Mouse (Mus musculus) MEL-GATA-1-ER (cell line): ENCODE data around the gene Rps12-ps3.

ENCODE experiments used
- DNase-seq: peaks from one replicate; pipeline ENCODE4 v3.0.0-alpha.2; 2012; ENCODE audit warnings: low read depth; ENCODE audit errors: extremely low read depth

Gene Rps12-ps3

GRCm38 (mm10) chr19:59351151-59351889 is 29.2 kb downstream of the Rps12-ps3 start:
- DNase-seq, result no peak

DNA sequence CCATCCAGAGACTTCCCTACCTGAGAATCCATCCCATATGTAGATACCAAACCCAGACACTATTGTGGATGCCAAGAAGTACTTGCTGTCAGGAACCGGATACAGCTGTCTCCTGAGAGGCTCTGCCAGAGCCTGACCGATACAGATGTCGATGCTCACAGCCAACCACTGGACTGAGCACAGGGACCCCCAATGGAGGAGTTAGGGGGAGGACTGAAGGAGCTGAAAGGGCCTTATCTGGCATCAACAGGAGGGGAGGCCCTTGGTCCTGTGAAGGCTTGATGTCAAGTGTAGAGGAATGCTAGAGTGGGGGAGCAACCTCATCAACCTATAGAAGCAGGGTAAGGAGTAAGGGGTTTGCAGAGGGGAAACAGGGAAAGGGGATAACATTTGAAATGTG is 30.7 kb downstream of the Rps12-ps3 start:
- no peak for DNase-seq

DNA sequence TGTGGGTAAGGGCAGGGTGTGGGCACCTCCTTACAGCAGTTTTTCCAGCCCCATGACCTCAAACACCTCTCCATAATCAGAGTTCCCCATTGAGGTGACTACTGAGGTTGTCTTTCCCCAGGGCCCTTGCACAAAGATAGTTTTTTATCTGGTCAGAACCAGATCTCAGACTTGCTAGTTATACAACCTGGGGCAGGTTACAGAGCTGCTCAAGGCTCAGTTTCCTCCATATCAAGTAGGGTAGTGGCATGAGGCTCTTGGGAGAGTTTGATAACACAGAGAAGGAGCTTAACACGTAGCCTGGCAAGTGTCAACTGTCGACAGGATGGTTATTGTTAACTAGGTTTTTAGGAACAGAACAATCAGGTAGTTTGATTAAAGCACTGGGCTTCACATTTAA is 32.8 kb downstream of the Rps12-ps3 start:
- no peak for DNase-seq

DNA sequence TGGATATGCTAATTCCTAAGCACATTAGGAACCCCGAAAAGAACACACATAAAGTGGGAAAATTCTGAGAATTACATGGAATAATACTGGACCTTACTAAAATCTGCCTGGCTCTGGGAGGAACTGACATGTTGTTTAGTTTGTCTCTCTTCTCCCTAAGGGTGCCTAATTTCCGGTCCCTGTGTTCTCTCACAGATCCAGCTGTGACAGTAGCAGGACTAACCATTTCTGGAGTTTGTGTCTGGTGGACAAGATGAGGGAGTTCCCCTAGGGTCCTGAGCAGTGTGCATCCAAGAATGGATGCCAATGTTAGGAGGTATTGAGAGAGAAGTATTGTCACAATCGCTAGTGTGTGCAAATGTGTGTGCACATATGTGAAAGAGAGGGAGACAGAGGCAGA is 34.3 kb downstream of the Rps12-ps3 start:
- no peak for DNase-seq

DNA sequence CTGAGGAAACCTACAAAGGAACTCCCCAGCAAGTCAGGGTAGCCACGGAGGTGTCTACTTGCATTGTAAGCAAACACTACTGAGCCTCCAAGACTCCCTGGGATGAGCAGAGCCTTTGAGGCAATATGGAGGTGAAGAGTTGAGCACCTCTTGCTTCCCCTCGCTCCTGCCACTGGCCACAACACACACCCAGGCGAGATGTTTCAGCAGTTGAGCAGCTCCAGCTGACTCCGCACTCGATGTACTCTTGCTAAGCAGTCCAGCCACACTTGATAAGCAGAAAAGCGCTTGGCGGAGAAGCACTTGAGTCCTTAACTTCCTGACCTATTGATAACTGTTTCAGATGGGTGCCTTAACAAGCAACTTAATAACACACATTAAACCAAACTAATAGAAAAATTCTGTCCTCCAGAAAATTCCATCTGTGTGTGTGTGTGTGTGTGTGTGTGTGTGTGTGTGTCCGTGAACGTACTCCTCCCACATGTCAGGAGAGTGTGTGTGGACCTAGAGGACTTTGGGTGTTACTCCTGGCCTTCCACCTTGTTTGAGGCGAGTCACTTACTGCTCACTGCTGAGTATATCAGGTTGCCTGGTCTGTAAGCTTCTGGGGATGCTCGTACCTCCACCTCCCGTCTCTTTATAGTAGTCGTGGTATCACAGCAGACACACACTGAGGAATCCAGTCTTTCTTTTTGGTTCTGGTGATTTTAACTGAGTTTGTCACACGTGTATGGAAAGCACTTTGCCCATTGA is 34.9 kb downstream of the Rps12-ps3 start:
- DNase-seq, result no peak

- DNase-seq, result no peak
Measured at GRCm38 (mm10) chr19:59357878-59358277, 35.8 kb downstream of the Rps12-ps3 start.

DNA sequence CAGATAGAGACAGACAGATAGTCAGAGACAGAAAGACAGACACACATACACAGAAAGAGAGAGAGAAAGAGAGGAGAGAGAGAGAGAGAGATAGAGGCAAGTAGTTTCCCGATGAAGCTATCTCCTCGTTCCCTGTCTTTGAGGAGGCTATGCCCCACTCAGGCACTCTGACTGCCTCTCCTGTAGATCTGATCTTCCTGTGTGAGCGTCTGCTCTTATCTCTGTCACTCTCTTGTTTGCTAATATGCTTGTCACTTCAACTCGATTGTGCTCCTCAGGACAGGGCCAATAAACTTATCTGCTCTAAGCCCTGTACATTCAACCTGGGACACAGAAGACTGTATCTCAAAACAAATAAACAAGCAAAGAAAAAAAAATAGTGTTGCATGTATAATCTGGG is 37.1 kb downstream of the Rps12-ps3 start:
- no peak for DNase-seq

DNA sequence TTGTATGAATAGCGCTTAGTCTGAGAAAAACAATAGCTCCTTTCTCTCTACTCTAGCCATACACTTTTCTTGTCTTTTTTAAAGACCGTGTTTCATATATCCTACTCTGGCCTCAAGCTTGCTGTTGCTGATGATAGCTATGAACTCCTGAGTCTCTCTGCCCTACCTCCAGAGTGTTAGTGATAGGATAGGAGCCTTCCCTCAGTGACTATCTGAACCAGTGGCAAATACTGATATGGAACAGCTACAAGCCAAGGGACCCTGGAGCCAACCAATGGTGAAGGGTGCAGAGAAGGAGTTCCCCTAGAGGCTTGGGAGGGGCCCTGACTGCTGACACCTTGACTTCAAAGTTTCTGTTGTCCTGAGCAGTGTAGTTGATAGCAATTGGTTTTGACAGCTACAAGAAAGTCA is 38.4 kb downstream of the Rps12-ps3 start:
- DNase-seq, result peak; percentile 91

- no peak for DNase-seq
Measured at GRCm38 (mm10) chr19:59362646-59363045, 40.6 kb downstream of the Rps12-ps3 start.

DNA sequence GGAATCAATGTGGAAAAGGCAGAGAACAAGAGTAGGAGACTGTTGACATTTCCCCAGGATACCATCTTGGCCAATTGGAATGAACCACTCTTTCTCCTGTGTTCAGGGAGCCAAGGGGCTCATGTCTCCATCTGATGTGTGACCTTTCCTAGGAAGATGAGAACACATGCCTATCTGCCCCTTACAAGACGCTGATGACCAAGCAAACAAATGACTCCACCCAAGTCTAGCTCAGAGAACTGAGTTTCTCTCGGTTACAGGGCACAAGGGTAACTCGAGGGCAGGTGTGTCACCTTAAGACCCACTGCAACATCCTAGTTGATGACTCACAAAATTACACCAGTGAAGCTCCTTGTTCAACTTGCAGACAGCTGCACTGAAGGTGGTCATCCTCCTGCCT is 41.6 kb downstream of the Rps12-ps3 start:
- no peak for DNase-seq

- no peak for DNase-seq
Measured at GRCm38 (mm10) chr19:59366724-59367123, 44.6 kb downstream of the Rps12-ps3 start.

GRCm38 (mm10) chr19:59367892-59368291 is 45.8 kb downstream of the Rps12-ps3 start:
- DNase-seq, result no peak

GRCm38 (mm10) chr19:59371016-59371415 is 48.9 kb downstream of the Rps12-ps3 start:
- no peak for DNase-seq
